ENCODE assay signal across 28 mouse cellular contexts in the genomic region with DNA sequence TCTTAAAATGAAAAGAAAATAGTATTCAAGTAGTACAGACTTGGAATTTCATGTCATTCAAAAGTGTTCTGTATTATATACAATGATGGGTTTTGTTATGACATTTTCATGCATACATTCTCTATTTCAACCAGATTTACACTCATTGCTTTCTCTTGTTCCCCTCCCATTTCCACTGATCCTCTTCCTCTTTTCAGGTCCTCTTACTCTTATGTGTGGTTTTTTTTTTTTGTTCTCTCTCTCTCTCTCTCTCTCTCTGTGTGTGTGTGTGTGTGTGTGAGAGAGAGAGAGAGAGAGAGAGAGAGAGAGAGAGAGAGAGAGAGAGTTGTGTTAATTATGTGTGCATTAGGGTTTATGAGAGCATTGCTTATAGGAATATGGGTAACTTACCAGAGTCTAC. TPM values are rescaled to one million over a fixed set of nuclear protein-coding genes. Genes with fewer than 3 reads are reported as not detected.
DNase-seq lines count a peak whose midpoint lies in the region; ATAC-seq and TF ChIP-seq lines count a peak whose summit lies in the region.
"Had no signal": no experiment of that assay in that cellular context is flagged by ENCODE, and none has a peak within 500 bp of the region (broad histone marks: within the 10 kb centered on the region; RNA-seq: fewer than 3 reads in every experiment).

No protein-coding gene starts in this region.

- peak; percentile 75 for ATAC-seq in granulocyte monocyte progenitor cell, adult 5-6 weeks (replicated peaks; ENCODE audit: poor library complexity, severe bottlenecking)
- peak; percentile 76 for ATAC-seq in megakaryocyte progenitor cell, adult 5-6 weeks (replicated peaks; ENCODE audit: poor library complexity)
- no peak for ATAC-seq in neural tube, embryonic 15.5 days (ENCODE audit: low FRiP score)
- ATAC-seq: forebrain, embryonic 13.5 days; forebrain, embryonic 15.5 days; forebrain, postnatal 0 days had no signal

- no peak for TF ChIP-seq RAD21 in MEL (IDR thresholded peaks at IDR 0.05; ENCODE audit: low read depth, low read length)

- no peak overlapping the region for H3K4me3 ChIP-seq in MEL (ENCODE audit: control insufficient read depth in 1 of 2, insufficient read depth in 1 of 2, low read depth in 2 of 2, low read length in 2 of 2)
- no peak overlapping the region for H3K4me3 ChIP-seq in neural tube, embryonic 15.5 days (replicated peaks)
- H3K4me3 ChIP-seq: embryonic facial prominence, embryonic 10.5 days; embryonic facial prominence, embryonic 12.5 days; forebrain, embryonic 13.5 days; forebrain, embryonic 15.5 days had no signal

- H3K27ac ChIP-seq in MEL (ENCODE audit: control insufficient read depth, low read depth, low read length), result no peak overlapping the region
- no peak overlapping the region for H3K27ac ChIP-seq in neural tube, embryonic 15.5 days (replicated peaks)
- H3K27ac ChIP-seq: embryonic facial prominence, embryonic 10.5 days; embryonic facial prominence, embryonic 12.5 days; forebrain, embryonic 13.5 days; forebrain, embryonic 15.5 days had no signal

- TF ChIP-seq CTCF in MEL (IDR thresholded peaks at IDR 0.05 in 2 of 3, conservative IDR thresholded peaks at IDR 0.05 in 1 of 3; ENCODE audit: control insufficient read depth in 1 of 3, insufficient read depth in 1 of 3, low read depth in 2 of 3, low read length in 3 of 3, poor library complexity in 1 of 3, severe bottlenecking in 1 of 3), result no peak

- no peaks in the 10 kb centered on the region; a peak in 1 of 4 replicates for H3K27me3 ChIP-seq in MEL (ENCODE audit: control insufficient read depth in 1 of 2, insufficient read depth in 2 of 2, low read length in 2 of 2)
- no peaks in the 10 kb centered on the region for H3K27me3 ChIP-seq in neural tube, embryonic 15.5 days (replicated peaks)
- H3K27me3 ChIP-seq: embryonic facial prominence, embryonic 12.5 days; forebrain, embryonic 13.5 days; forebrain, embryonic 15.5 days had no signal

- H3K4me1 ChIP-seq in MEL (ENCODE audit: control insufficient read depth in 1 of 2, insufficient read depth in 2 of 2, low read length in 2 of 2), result peaks cover 0 to 6% of the 10 kb centered on the region in 2 experiments; a peak in 1 of 4 replicates
- H3K4me1 ChIP-seq in neural tube, embryonic 15.5 days, result no peaks in the 10 kb centered on the region
- H3K4me1 ChIP-seq: embryonic facial prominence, embryonic 10.5 days; embryonic facial prominence, embryonic 12.5 days; forebrain, embryonic 13.5 days; forebrain, embryonic 15.5 days had no signal

- no peak overlapping the region for H3K4me2 ChIP-seq in neural tube, embryonic 15.5 days
- H3K4me2 ChIP-seq: embryonic facial prominence, embryonic 12.5 days; forebrain, embryonic 13.5 days; forebrain, embryonic 15.5 days had no signal

- peak; percentile 26 for DNase-seq in MEL (ENCODE audit: low read depth, low spot score)
- DNase-seq in right cerebral cortex, postnatal 10 days (ENCODE audit: low spot score in 2 of 2), result no peak
- DNase-seq in thymus, postnatal 4 days, result no peak
- no peak for DNase-seq in lung, postnatal 36 days
- DNase-seq: adrenal gland, adult 2 months; adrenal gland, postnatal 10 days; adrenal gland, postnatal 25 days; cerebellum, adult 11 months; cerebellum, adult 18-20 months; cerebellum, adult 8-10 months; cerebellum, adult 9-11 months; cerebellum, postnatal 14 days; cerebellum, postnatal 36 days; forebrain, postnatal 0 days had no signal

- peaks cover 0 to 3% of the 10 kb centered on the region in 2 experiments; a peak in 2 of 4 replicates for H3K36me3 ChIP-seq in MEL (ENCODE audit: control insufficient read depth in 1 of 2, insufficient read depth in 2 of 2, low read length in 2 of 2)
- H3K36me3 ChIP-seq in neural tube, embryonic 15.5 days, result no peaks in the 10 kb centered on the region
- H3K36me3 ChIP-seq: embryonic facial prominence, embryonic 10.5 days; embryonic facial prominence, embryonic 12.5 days; forebrain, embryonic 15.5 days; G1E had no signal

- no peak overlapping the region for H3K9ac ChIP-seq in MEL (ENCODE audit: control insufficient read depth, low read depth, low read length, poor library complexity, severe bottlenecking)
- H3K9ac ChIP-seq in neural tube, embryonic 15.5 days (replicated peaks), result no peak overlapping the region
- H3K9ac ChIP-seq: embryonic facial prominence, embryonic 12.5 days; forebrain, embryonic 13.5 days; forebrain, embryonic 15.5 days; forebrain, postnatal 0 days had no signal

- no peaks in the 10 kb centered on the region for H3K79me2 ChIP-seq in MEL (ENCODE audit: control insufficient read depth, insufficient read depth, low read length, poor library complexity)

- H3K9me3 ChIP-seq in MEL (replicated peaks; ENCODE audit: insufficient read depth, low read length), result no peaks in the 10 kb centered on the region
- no peaks in the 10 kb centered on the region for H3K9me3 ChIP-seq in neural tube, embryonic 15.5 days (replicated peaks)
- H3K9me3 ChIP-seq: embryonic facial prominence, embryonic 10.5 days; embryonic facial prominence, embryonic 12.5 days; forebrain, embryonic 13.5 days; forebrain, embryonic 15.5 days; G1E had no signal

- TF ChIP-seq POLR2A in MEL (IDR thresholded peaks at IDR 0.05; ENCODE audit: control insufficient read depth in 1 of 2, insufficient read depth in 1 of 2, low read depth in 1 of 2, low read length in 2 of 2, poor library complexity in 1 of 2), result no peak

- no peak for TF ChIP-seq EP300 in MEL (IDR thresholded peaks at IDR 0.05; ENCODE audit: low read depth in 1 of 2, low read length in 2 of 2)

TF ChIP-seq in MEL, 35 proteins besides CTCF, POLR2A, EP300 and RAD21:
- TF ChIP-seq ZNF384 (IDR thresholded peaks at IDR 0.05; ENCODE audit: low read depth, low read length) (peak; percentile 71), ZKSCAN1 (IDR thresholded peaks at IDR 0.05; ENCODE audit: low read depth, low read length) (no peak)
TF ChIP-seq in MEL: peak in this region for 1.

RNA-seq across cellular contexts. Expression of gene Rgs7bp, which starts 11.4 kb away (rescaled TPM):
- not detected in 2 replicates for total RNA-seq in MEL (2012; rRNA removed)
- not detected for polyA plus RNA-seq in MEL (2012; ENCODE audit: insufficient read depth in 1 of 2, insufficient read length in 2 of 2, low read depth in 1 of 2, low replicate concordance in 2 of 2, missing spikeins in 1 of 2)
- 0.23 and 1.1 TPM in 2 replicates for total RNA-seq in granulocyte monocyte progenitor cell, adult 5-6 weeks (2014; fragmentation: Nextera tagmentation)
- 0.21 and 0.60 TPM in 2 replicates for total RNA-seq in granulocyte monocyte progenitor cell, adult 5-6 weeks (2017)
- 0.44 and 0.52 TPM in 2 replicates for total RNA-seq in megakaryocyte progenitor cell, adult 5-6 weeks (2015)
- 0.37 and 0.51 TPM in 2 replicates for total RNA-seq in megakaryocyte progenitor cell, adult 5-6 weeks (2017)
- 12.0 and 12.7 TPM in 2 replicates for polyA plus RNA-seq in neural tube, embryonic 15.5 days (2015; fragmentation: Nextera tagmentation; extraction: Ambion mirVana)
- polyA plus RNA-seq: C2C12, G1E had no signal

RNA-seq across cellular contexts. Expression of gene 4933425L06Rik, which starts 15.8 kb away (rescaled TPM):
- not detected in 2 replicates for total RNA-seq in MEL (2012; rRNA removed)
- not detected for polyA plus RNA-seq in MEL (2012; ENCODE audit: insufficient read depth in 1 of 2, insufficient read length in 2 of 2, low read depth in 1 of 2, low replicate concordance in 2 of 2, missing spikeins in 1 of 2)
- total RNA-seq in granulocyte monocyte progenitor cell, adult 5-6 weeks (2014; fragmentation: Nextera tagmentation), result not detected in 2 replicates
- not detected in 2 replicates for total RNA-seq in granulocyte monocyte progenitor cell, adult 5-6 weeks (2017)
- not detected in 2 replicates for total RNA-seq in megakaryocyte progenitor cell, adult 5-6 weeks (2015)
- total RNA-seq in megakaryocyte progenitor cell, adult 5-6 weeks (2017), result not detected in 2 replicates
- polyA plus RNA-seq in neural tube, embryonic 15.5 days (2015; fragmentation: Nextera tagmentation; extraction: Ambion mirVana), result not detected in 2 replicates
- total RNA-seq: adrenal gland, adult 2 months; adrenal gland, postnatal 10 days; adrenal gland, postnatal 25 days; adrenal gland, postnatal 4 days; forebrain, postnatal 0 days had no signal
- polyA plus RNA-seq: adrenal gland, adult 2 months; brain, embryonic 14.5 days; C2C12; cortical plate, adult 2 months; embryonic facial prominence, embryonic 10.5 days; embryonic facial prominence, embryonic 12.5 days; embryonic facial prominence, embryonic 14.5 days; forebrain, embryonic 11.5 days; forebrain, embryonic 13.5 days; forebrain, embryonic 15.5 days; forebrain, postnatal 0 days; G1E had no signal
